Mouse (Mus musculus) limb, embryonic 13.5 days (tissue): ENCODE results near the gene Ppib. TPM values are rescaled to one million over a fixed set of nuclear protein-coding genes. Genes with fewer than 3 reads are reported as not detected.

Source experiments
- ATAC-seq: fragments of 200-750 bp; cut with Nextera tagmentation; 2 replicates; pipeline ENCODE4 v1.8.0; 2017; ENCODE audit warnings: low read depth, moderate number of reproducible peaks, moderate TSS enrichment; ENCODE audit not compliant: low FRiP score
- H3K27ac ChIP-seq: fragments of 300-500 bp; sonication (generic); 2 replicates; pipeline ENCODE4 v1.5.1; 2015; ENCODE audit warnings: inconsistent platforms, mild to moderate bottlenecking, moderate library complexity
- H3K27me3 ChIP-seq: fragments of 300-500 bp; sonication (generic); 2 replicates; pipeline ENCODE4 v1.6.1; 2015; ENCODE audit warnings: mild to moderate bottlenecking, inconsistent platforms
- H3K36me3 ChIP-seq: fragments of 300-500 bp; sonication (generic); 2 replicates; pipeline ENCODE4 v1.6.1; 2015; ENCODE audit warnings: inconsistent platforms, mild to moderate bottlenecking, moderate library complexity
- H3K4me1 ChIP-seq: fragments of 300-500 bp; sonication (generic); 2 replicates; pipeline ENCODE4 v1.6.1; 2015; ENCODE audit warnings: inconsistent platforms
- H3K4me2 ChIP-seq: fragments of 300-500 bp; sonication (generic); replicated peaks from 2 replicates; pipeline ENCODE4 v1.6.1; 2015; ENCODE audit warnings: inconsistent platforms, mild to moderate bottlenecking, moderate library complexity
- H3K4me3 ChIP-seq: fragments of 300-500 bp; sonication (generic); 2 replicates; pipeline ENCODE4 v1.5.1; 2015; ENCODE audit warnings: moderate library complexity, mild to moderate bottlenecking, inconsistent platforms
- H3K9ac ChIP-seq: fragments of 300-500 bp; sonication (generic); 2 replicates; pipeline ENCODE4 v1.6.1; 2015; ENCODE audit warnings: mild to moderate bottlenecking, inconsistent platforms
- H3K9me3 ChIP-seq: fragments of 300-500 bp; sonication (generic); 2 replicates; pipeline ENCODE4 v1.6.1; 2016; ENCODE audit warnings: inconsistent platforms
- WGBS: fragments of 180-500 bp; shearing (Covaris S2); methylation state at CpG from one replicate; pipeline ENCODE4 v1.1.7; 2015; 5-methylcytosine and 5-hydroxymethylcytosine counted together
- polyA plus RNA-seq: library from polyadenylated mRNA; unstranded; fragments of >200 nt; fragmentation: Nextera tagmentation; extraction: Ambion mirVana; gene quantifications from 2 replicates; pipeline ENCODE4 v1.2.1, GENCODE M21; 2015

Gene Ppib
- polyA plus RNA-seq, 1 experiment from 2014 or later, result 680 TPM

- Histone ChIP-seq H3K9me3 (peaks cover 6% of the 10 kb centered on the region; the same call in 1 of the 2 replicates), H3K4me1 (no peaks in the 10 kb centered on the region), H3K9ac (0 out of 2 replicates have a peak overlapping the region, but pooled peaks have one; percentile 31), H3K27ac (peak overlapping the region; percentile 86), H3K27me3 (no peaks in the 10 kb centered on the region), H3K4me2 (peak overlapping the region; percentile 41), H3K4me3 (no peak overlapping the region), H3K36me3 (no peaks in the 10 kb centered on the region)
- WGBS, result 11% methylated on average over 14 of the region's 14 CpGs
- ATAC-seq, result peak; percentile 59; the same call in 1 of the 2 replicates
Measured at GRCm38 (mm10) chr9:66078493-66078892, 18.5 kb downstream of the Ppib start.

- WGBS, result 64% methylated on average over 3 of the region's 3 CpGs
- Histone ChIP-seq H3K4me1 (no peaks in the 10 kb centered on the region), H3K27me3 (no peaks in the 10 kb centered on the region), H3K36me3 (peaks cover under 1% of the 10 kb centered on the region), H3K4me3 (no peak overlapping the region), H3K9me3 (no peaks in the 10 kb centered on the region), H3K9ac (no peak overlapping the region), H3K27ac (no peak overlapping the region), H3K4me2 (no peak overlapping the region)
- no peak for ATAC-seq
Measured at GRCm38 (mm10) chr9:66080804-66081459, 20.9 kb downstream of the Ppib start.

- 88% methylated on average over 4 of the region's 4 CpGs for WGBS
- no peak for ATAC-seq
- no peaks in the 10 kb centered on the region for H3K27me3 ChIP-seq
Measured at GRCm38 (mm10) chr9:66081999-66082398, 22.0 kb downstream of the Ppib start.

GRCm38 (mm10) chr9:66084171-66084570, 24.1 kb downstream of the Ppib start:
- Histone ChIP-seq H3K4me3 (no peak overlapping the region), H3K27ac (no peak overlapping the region), H3K9ac (no peak overlapping the region), H3K4me1 (no peaks in the 10 kb centered on the region), H3K9me3 (no peaks in the 10 kb centered on the region), H3K27me3 (no peaks in the 10 kb centered on the region), H3K36me3 (peaks cover 33% of the 10 kb centered on the region), H3K4me2 (no peak overlapping the region)
- no peak for ATAC-seq
- 88% methylated on average over 3 of the region's 3 CpGs for WGBS

More at GRCm38 (mm10) chr9:66081999-66082398, 22.0 kb downstream of the Ppib start:
- Histone ChIP-seq H3K36me3 (peaks cover 11% of the 10 kb centered on the region), H3K4me3 (no peak overlapping the region), H3K4me2 (no peak overlapping the region), H3K27ac (no peak overlapping the region), H3K4me1 (no peaks in the 10 kb centered on the region), H3K9me3 (no peaks in the 10 kb centered on the region), H3K9ac (no peak overlapping the region)

GRCm38 (mm10) chr9:66087062-66087461, 27.0 kb downstream of the Ppib start:
- WGBS, result 93% methylated on average over 7 of the region's 7 CpGs
- no peaks in the 10 kb centered on the region for H3K27me3 ChIP-seq

GRCm38 (mm10) chr9:66088411-66088810, 28.4 kb downstream of the Ppib start:
- H3K4me1 ChIP-seq, result peaks cover 8% of the 10 kb centered on the region; the same call in 1 of the 2 replicates
- no peak for ATAC-seq
- H3K4me2 ChIP-seq, result no peak overlapping the region
- WGBS, result 55% methylated on average over 4 of the region's 4 CpGs
- no peaks in the 10 kb centered on the region for H3K9me3 ChIP-seq
- no peaks in the 10 kb centered on the region for H3K27me3 ChIP-seq
- peaks cover 74% of the 10 kb centered on the region for H3K36me3 ChIP-seq
- 0 out of 2 replicates have a peak overlapping the region, but pooled peaks have one; percentile 22 for H3K27ac ChIP-seq
- H3K4me3 ChIP-seq, result no peak overlapping the region
- H3K9ac ChIP-seq, result no peak overlapping the region

More at GRCm38 (mm10) chr9:66087062-66087461, 27.0 kb downstream of the Ppib start:
- Histone ChIP-seq H3K4me1 (no peaks in the 10 kb centered on the region), H3K4me3 (no peak overlapping the region), H3K9me3 (no peaks in the 10 kb centered on the region), H3K9ac (no peak overlapping the region), H3K4me2 (no peak overlapping the region), H3K36me3 (peaks cover 60% of the 10 kb centered on the region), H3K27ac (no peak overlapping the region)
- no peak for ATAC-seq

- Histone ChIP-seq H3K4me1 (peaks cover 8% of the 10 kb centered on the region; the same call in 1 of the 2 replicates), H3K36me3 (peaks cover 97% of the 10 kb centered on the region), H3K27ac (peak overlapping the region; percentile 22; the same call in 1 of the 2 replicates), H3K4me3 (no peak overlapping the region), H3K9ac (peak overlapping the region; percentile 4; the same call in 1 of the 2 replicates), H3K4me2 (no peak overlapping the region), H3K27me3 (no peaks in the 10 kb centered on the region), H3K9me3 (no peaks in the 10 kb centered on the region)
- no peak for ATAC-seq
- 83% methylated on average over 13 of the region's 13 CpGs for WGBS
Measured at GRCm38 (mm10) chr9:66090593-66091244, 30.7 kb downstream of the Ppib start.

- Histone ChIP-seq H3K4me2 (no peak overlapping the region), H3K9me3 (no peaks in the 10 kb centered on the region), H3K9ac (0 out of 2 replicates have a peak overlapping the region, but pooled peaks have one; percentile 1), H3K27me3 (no peaks in the 10 kb centered on the region), H3K27ac (no peak overlapping the region), H3K4me3 (no peak overlapping the region), H3K4me1 (peaks cover 8% of the 10 kb centered on the region; the same call in 1 of the 2 replicates), H3K36me3 (peaks cover 98% of the 10 kb centered on the region)
- WGBS, result 50% methylated on average over 6 of the region's 6 CpGs
- ATAC-seq, result no peak
Measured at GRCm38 (mm10) chr9:66091327-66092231, 31.6 kb downstream of the Ppib start.

- no peak for ATAC-seq
- 73% methylated on average over 2 of the region's 2 CpGs for WGBS
- Histone ChIP-seq H3K4me3 (no peak overlapping the region), H3K9me3 (no peaks in the 10 kb centered on the region), H3K27me3 (no peaks in the 10 kb centered on the region), H3K4me2 (no peak overlapping the region), H3K4me1 (peaks cover 8% of the 10 kb centered on the region; the same call in 1 of the 2 replicates), H3K36me3 (peaks cover 98% of the 10 kb centered on the region), H3K9ac (0 out of 2 replicates have a peak overlapping the region, but pooled peaks have one; percentile 1), H3K27ac (no peak overlapping the region)
Measured at GRCm38 (mm10) chr9:66092664-66093063, 32.6 kb downstream of the Ppib start.

DNA sequence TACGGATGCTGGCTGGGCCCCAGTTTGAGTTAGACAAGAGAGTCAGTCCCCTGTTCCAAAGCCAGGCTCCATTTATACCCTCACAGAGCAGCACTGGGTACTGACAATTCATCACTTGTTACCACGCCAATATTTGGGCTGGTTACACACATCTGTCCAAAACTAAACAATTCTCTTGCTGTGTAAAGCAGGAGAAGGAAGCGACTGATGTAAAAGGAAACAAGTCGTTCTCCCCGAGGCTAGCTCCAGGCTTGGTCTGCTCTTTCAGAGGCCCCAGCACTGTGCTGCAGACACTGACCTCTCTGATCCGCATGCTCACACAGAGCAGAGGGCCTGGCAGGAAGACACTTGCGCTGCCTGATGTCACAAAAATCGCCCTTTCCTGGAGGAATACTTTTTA, 41.6 kb downstream of the Ppib start:
- Histone ChIP-seq H3K36me3 (peaks cover 87% of the 10 kb centered on the region), H3K4me1 (no peaks in the 10 kb centered on the region), H3K4me2 (no peak overlapping the region), H3K4me3 (no peak overlapping the region), H3K27me3 (no peaks in the 10 kb centered on the region), H3K27ac (no peak overlapping the region), H3K9ac (no peak overlapping the region), H3K9me3 (no peaks in the 10 kb centered on the region)
- WGBS, result 85% methylated on average over 8 of the region's 8 CpGs
- no peak for ATAC-seq

DNA sequence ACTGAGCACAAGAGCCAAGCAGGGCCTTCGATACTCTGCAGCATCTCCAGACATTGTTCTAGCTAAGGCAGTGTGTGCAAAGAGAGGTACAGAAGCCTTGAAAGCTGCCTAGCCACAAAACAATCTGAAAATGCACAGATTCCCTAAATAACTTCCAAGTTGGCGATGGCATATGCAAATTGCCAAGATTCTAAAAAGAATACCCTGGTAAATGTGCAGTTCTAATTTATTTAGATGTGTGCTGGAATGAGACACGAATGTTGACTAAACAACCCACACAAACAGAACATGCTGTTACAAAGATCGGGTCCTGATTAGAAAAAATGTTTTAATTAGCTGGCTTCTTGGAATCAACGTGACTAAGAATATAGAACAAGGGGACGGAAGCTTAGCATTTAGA, 42.6 kb downstream of the Ppib start:
- Histone ChIP-seq H3K27ac (no peak overlapping the region), H3K9me3 (no peaks in the 10 kb centered on the region), H3K9ac (no peak overlapping the region), H3K4me2 (no peak overlapping the region), H3K4me3 (no peak overlapping the region), H3K27me3 (no peaks in the 10 kb centered on the region), H3K4me1 (no peaks in the 10 kb centered on the region), H3K36me3 (peaks cover 86% of the 10 kb centered on the region)
- ATAC-seq, result no peak
- WGBS, result 90% methylated on average over 6 of the region's 6 CpGs
